Mouse (Mus musculus) limb, embryonic 12.5 days (tissue): ENCODE measurements at regions not wholly inside any gene's neighbourhood (a gene's known extent, or its start where the extent isn't known, plus 50 kb on each side); places are given as distances from the start of the nearest gene placed in this dataset.

ENCODE experiments used
- ATAC-seq: fragments of 200-750 bp; cut with Nextera tagmentation; 2 replicates; pipeline ENCODE4 v1.8.0; 2017; ENCODE audit warnings: low read depth, moderate TSS enrichment; ENCODE audit not compliant: insufficient number of reproducible peaks, insufficient read depth, low FRiP score, low TSS enrichment
- H3K27ac ChIP-seq: fragments of 300-500 bp; sonication (generic); 2 replicates; pipeline ENCODE4 v1.5.1; 2016; ENCODE audit warnings: mild to moderate bottlenecking, moderate library complexity
- H3K27me3 ChIP-seq: fragments of 300-500 bp; sonication (generic); 2 replicates; pipeline ENCODE4 v1.6.1; 2016; ENCODE audit warnings: mild to moderate bottlenecking, moderate library complexity
- H3K36me3 ChIP-seq: fragments of 300-500 bp; sonication (generic); 2 replicates; pipeline ENCODE4 v1.6.1; 2016; ENCODE audit warnings: mild to moderate bottlenecking, moderate library complexity
- H3K4me1 ChIP-seq: fragments of 300-500 bp; sonication (generic); replicated peaks from 2 replicates; pipeline ENCODE4 v1.6.1; 2016
- H3K4me2 ChIP-seq: fragments of 300-500 bp; sonication (generic); 2 replicates; pipeline ENCODE4 v1.6.1; 2016; ENCODE audit warnings: mild to moderate bottlenecking, moderate library complexity
- H3K4me3 ChIP-seq: fragments of 300-500 bp; sonication (generic); replicated peaks from 2 replicates; pipeline ENCODE4 v1.5.1; 2016; ENCODE audit warnings: mild to moderate bottlenecking
- H3K9ac ChIP-seq: fragments of 300-500 bp; sonication (generic); replicated peaks from 2 replicates; pipeline ENCODE4 v1.6.1; 2016; ENCODE audit warnings: mild to moderate bottlenecking, moderate library complexity
- H3K9me3 ChIP-seq: fragments of 300-500 bp; sonication (generic); 2 replicates; pipeline ENCODE4 v1.6.1; 2016; ENCODE audit warnings: mild to moderate bottlenecking, moderate library complexity
- WGBS: fragments of 180-500 bp; shearing (Covaris S2); methylation state at CpG from one replicate; pipeline ENCODE4 v1.1.7; 2016; 5-methylcytosine and 5-hydroxymethylcytosine counted together

- H3K9ac ChIP-seq: no peak overlapping the region
- H3K4me1 ChIP-seq: peaks cover 17% of the 10 kb centered on the region
- ATAC-seq: no peak
- no peak overlapping the region for H3K4me3 ChIP-seq
- no peaks in the 10 kb centered on the region for H3K27me3 ChIP-seq
- no peaks in the 10 kb centered on the region for H3K36me3 ChIP-seq
- no peak overlapping the region for H3K27ac ChIP-seq
- no peak overlapping the region for H3K4me2 ChIP-seq
- WGBS: 59% methylated on average over 11 of the region's 11 CpGs
- H3K9me3 ChIP-seq: no peaks in the 10 kb centered on the region
Measured at GRCm38 (mm10) chr2:166271373-166272189, 116.1 kb upstream of the Sulf2 start.

- H3K36me3 ChIP-seq: no peaks in the 10 kb centered on the region
- no peak overlapping the region for H3K27ac ChIP-seq
- no peak overlapping the region for H3K9ac ChIP-seq
- no peak overlapping the region for H3K4me3 ChIP-seq
- no peak overlapping the region for H3K4me2 ChIP-seq
- no peaks in the 10 kb centered on the region for H3K27me3 ChIP-seq
- peaks cover 18% of the 10 kb centered on the region for H3K4me1 ChIP-seq
- ATAC-seq: no peak
- WGBS: 92% methylated on average over 6 of the region's 6 CpGs
- no peaks in the 10 kb centered on the region for H3K9me3 ChIP-seq
Measured at GRCm38 (mm10) chr2:166270007-166270406, 114.5 kb upstream of the Sulf2 start.

- Histone ChIP-seq H3K27ac (no peak overlapping the region), H3K36me3 (no peaks in the 10 kb centered on the region), H3K4me2 (no peak overlapping the region), H3K9ac (no peak overlapping the region), H3K4me3 (no peak overlapping the region), H3K4me1 (peaks cover 10% of the 10 kb centered on the region), H3K27me3 (no peaks in the 10 kb centered on the region), H3K9me3 (no peaks in the 10 kb centered on the region)
- 87% methylated on average over 4 of the region's 4 CpGs for WGBS
- ATAC-seq: no peak
Measured at GRCm38 (mm10) chr2:166266915-166267314, 111.5 kb upstream of the Sulf2 start.

GRCm38 (mm10) chr2:166266507-166266906 is 111.0 kb upstream of the Sulf2 start:
- H3K9me3 ChIP-seq: no peaks in the 10 kb centered on the region
- no peak for ATAC-seq
- H3K4me1 ChIP-seq: peaks cover 14% of the 10 kb centered on the region
- no peak overlapping the region for H3K9ac ChIP-seq
- WGBS: 85% methylated on average over 9 of the region's 9 CpGs
- no peak overlapping the region for H3K4me2 ChIP-seq
- no peaks in the 10 kb centered on the region for H3K36me3 ChIP-seq
- H3K27me3 ChIP-seq: no peaks in the 10 kb centered on the region
- H3K4me3 ChIP-seq: no peak overlapping the region
- H3K27ac ChIP-seq: no peak overlapping the region

GRCm38 (mm10) chr2:166264756-166265155 is 109.3 kb upstream of the Sulf2 start:
- Histone ChIP-seq H3K4me2 (no peak overlapping the region), H3K27ac (no peak overlapping the region), H3K27me3 (no peaks in the 10 kb centered on the region), H3K4me3 (no peak overlapping the region), H3K4me1 (peaks cover 10% of the 10 kb centered on the region), H3K9me3 (no peaks in the 10 kb centered on the region), H3K36me3 (no peaks in the 10 kb centered on the region), H3K9ac (no peak overlapping the region)
- 80% methylated on average over 9 of the region's 9 CpGs for WGBS
- ATAC-seq: peak; percentile 37; the same call in 1 of the 2 replicates

GRCm38 (mm10) chr2:166261799-166262198 is 106.3 kb upstream of the Sulf2 start:
- no peak for ATAC-seq

GRCm38 (mm10) chr2:166261065-166261464 is 105.6 kb upstream of the Sulf2 start:
- H3K4me2 ChIP-seq: no peak overlapping the region
- 75% methylated on average over 7 of the region's 7 CpGs for WGBS
- H3K9me3 ChIP-seq: no peaks in the 10 kb centered on the region
- no peaks in the 10 kb centered on the region for H3K36me3 ChIP-seq
- peaks cover 40% of the 10 kb centered on the region for H3K4me1 ChIP-seq
- no peak for ATAC-seq
- H3K4me3 ChIP-seq: no peak overlapping the region
- no peak overlapping the region for H3K9ac ChIP-seq
- H3K27ac ChIP-seq: no peak overlapping the region
- H3K27me3 ChIP-seq: no peaks in the 10 kb centered on the region

More at GRCm38 (mm10) chr2:166261799-166262198, 106.3 kb upstream of the Sulf2 start:
- Histone ChIP-seq H3K4me3 (no peak overlapping the region), H3K4me2 (no peak overlapping the region), H3K9ac (no peak overlapping the region), H3K36me3 (no peaks in the 10 kb centered on the region), H3K4me1 (peaks cover 35% of the 10 kb centered on the region), H3K9me3 (no peaks in the 10 kb centered on the region), H3K27ac (0 out of 2 replicates have a peak overlapping the region, but pooled peaks have one; percentile 23), H3K27me3 (no peaks in the 10 kb centered on the region)
- WGBS: 35% methylated on average over 7 of the region's 7 CpGs

GRCm38 (mm10) chr2:166258771-166259180 is 103.3 kb upstream of the Sulf2 start:
- WGBS: 5% methylated on average over 7 of the region's 7 CpGs
- Histone ChIP-seq H3K36me3 (no peaks in the 10 kb centered on the region), H3K27ac (0 out of 2 replicates have a peak overlapping the region, but pooled peaks have one; percentile 19), H3K4me3 (no peak overlapping the region), H3K9ac (no peak overlapping the region), H3K9me3 (no peaks in the 10 kb centered on the region), H3K27me3 (no peaks in the 10 kb centered on the region), H3K4me2 (peak overlapping the region; percentile 23), H3K4me1 (peaks cover 42% of the 10 kb centered on the region)
- no peak for ATAC-seq

- no peak overlapping the region for H3K27ac ChIP-seq
- no peak for ATAC-seq
Measured at GRCm38 (mm10) chr2:166257666-166258065, 102.2 kb upstream of the Sulf2 start.

GRCm38 (mm10) chr2:166256193-166256592 is 100.7 kb upstream of the Sulf2 start:
- Histone ChIP-seq H3K27ac (no peak overlapping the region), H3K4me1 (peaks cover 44% of the 10 kb centered on the region), H3K4me2 (no peak overlapping the region), H3K9ac (no peak overlapping the region), H3K9me3 (no peaks in the 10 kb centered on the region), H3K4me3 (no peak overlapping the region), H3K36me3 (no peaks in the 10 kb centered on the region), H3K27me3 (no peaks in the 10 kb centered on the region)
- ATAC-seq: no peak
- WGBS: 75% methylated on average over 10 of the region's 10 CpGs

More at GRCm38 (mm10) chr2:166257666-166258065, 102.2 kb upstream of the Sulf2 start:
- Histone ChIP-seq H3K36me3 (no peaks in the 10 kb centered on the region), H3K4me1 (peaks cover 42% of the 10 kb centered on the region), H3K4me2 (no peak overlapping the region), H3K4me3 (no peak overlapping the region), H3K9ac (no peak overlapping the region), H3K9me3 (no peaks in the 10 kb centered on the region), H3K27me3 (no peaks in the 10 kb centered on the region)
- WGBS: 61% methylated on average over 4 of the region's 4 CpGs

GRCm38 (mm10) chr2:166254581-166254980 is 99.1 kb upstream of the Sulf2 start:
- peaks cover 43% of the 10 kb centered on the region for H3K4me1 ChIP-seq
- no peaks in the 10 kb centered on the region for H3K27me3 ChIP-seq
- H3K36me3 ChIP-seq: no peaks in the 10 kb centered on the region
- no peak overlapping the region for H3K9ac ChIP-seq
- no peak overlapping the region for H3K4me2 ChIP-seq
- WGBS: 89% methylated on average over 6 of the region's 6 CpGs
- no peak overlapping the region for H3K27ac ChIP-seq
- no peak for ATAC-seq
- no peak overlapping the region for H3K4me3 ChIP-seq
- no peaks in the 10 kb centered on the region for H3K9me3 ChIP-seq

- Histone ChIP-seq H3K27me3 (no peaks in the 10 kb centered on the region), H3K4me1 (peaks cover 26% of the 10 kb centered on the region), H3K4me3 (no peak overlapping the region), H3K9ac (no peak overlapping the region), H3K36me3 (no peaks in the 10 kb centered on the region), H3K4me2 (no peak overlapping the region), H3K9me3 (no peaks in the 10 kb centered on the region), H3K27ac (no peak overlapping the region)
- WGBS: 92% methylated on average over 3 of the region's 3 CpGs
- no peak for ATAC-seq
Measured at GRCm38 (mm10) chr2:166252107-166252506, 96.6 kb upstream of the Sulf2 start.
